Mouse (Mus musculus): ENCODE data around the gene Fras1. TPM values are rescaled to one million over a fixed set of nuclear protein-coding genes. Genes with fewer than 3 reads are reported as not detected.

Fras1 gene
- total and polyA plus RNA-seq, 3 experiments = 2.1 to 5.8 (median 5.4) TPM

GRCm38 (mm10) chr5:96717690-96718089 lies 343.9 kb downstream of the Fras1 start:
- H3K4me1 ChIP-seq (ENCODE audit: control insufficient read depth in 1 of 2, insufficient read depth in 2 of 2) = no peaks in the 10 kb centered on the region; a peak in 1 of 4 replicates
- H3K9ac ChIP-seq (ENCODE audit: insufficient read depth, low read depth) = no peak overlapping the region
- H3K4me2 ChIP-seq (ENCODE audit: insufficient read depth, low read depth, poor library complexity, severe bottlenecking) = no peak overlapping the region

GRCm38 (mm10) chr5:96718601-96719000 lies 344.8 kb downstream of the Fras1 start:
- in situ Hi-C loops (cut with MboI; ENCODE audit: low pct_ligation_motif_present, low pct_unique_long_range_greater_than_20kb, low sequenced_read_pairs) = loop anchor here (5.0 kb wide), 1 partner anchor 39 kb away; no protein-coding TSS in a partner anchor
- no peak overlapping the region for H3K4me2 ChIP-seq (ENCODE audit: insufficient read depth, low read depth, poor library complexity, severe bottlenecking)
- dilution Hi-C loops (cut with MboI; ENCODE audit: extremely low pct_ligation_motif_present, extremely low pct_unique_long_range_greater_than_20kb, low sequenced_read_pairs) = no loop called here
- no peaks in the 10 kb centered on the region for H3K79me2 ChIP-seq (replicated peaks; ENCODE audit: control insufficient read depth, extremely low read depth, insufficient read depth, poor library complexity, severe bottlenecking)
- no peaks in the 10 kb centered on the region for H3K27me3 ChIP-seq (replicated peaks)
- H3K27ac ChIP-seq (ENCODE audit: insufficient read depth, low read depth) = no peak overlapping the region
- no peaks in the 10 kb centered on the region for H3K9me3 ChIP-seq (replicated peaks; ENCODE audit: low read length)
- H3K4me1 ChIP-seq (ENCODE audit: control insufficient read depth in 1 of 2, insufficient read depth in 2 of 2) = no peaks in the 10 kb centered on the region; a peak in 1 of 4 replicates
- peaks cover 3 to 16% of the 10 kb centered on the region in 2 experiments for H3K36me3 ChIP-seq (replicated peaks in 1 of 2; ENCODE audit: control insufficient read depth in 1 of 2, insufficient read depth in 1 of 2, low read length in 1 of 2)
- TF ChIP-seq MAX (IDR thresholded peaks at IDR 0.05; ENCODE audit: low read length) = no peak
- no peak for TF ChIP-seq POLR2AphosphoS2 (IDR thresholded peaks at IDR 0.05; ENCODE audit: low read depth, low read length)
- TF ChIP-seq MYC (IDR thresholded peaks at IDR 0.05; ENCODE audit: low read depth, low read length) = no peak
- TF ChIP-seq ELF1 (IDR thresholded peaks at IDR 0.05; ENCODE audit: low read depth, low read length) = no peak
- TF ChIP-seq UBTF (IDR thresholded peaks at IDR 0.05; ENCODE audit: low read depth, low read length) = no peak
- no peak for TF ChIP-seq E2F4 (IDR thresholded peaks at IDR 0.05; ENCODE audit: insufficient replicate concordance, low read depth, low read length)
- TF ChIP-seq KAT2A (IDR thresholded peaks at IDR 0.05; ENCODE audit: insufficient replicate concordance, low read length) = no peak
- TF ChIP-seq HCFC1 (IDR thresholded peaks at IDR 0.05; ENCODE audit: low read depth, low read length) = no peak
- no peak for TF ChIP-seq RAD21 (IDR thresholded peaks at IDR 0.05; ENCODE audit: low read depth, low read length)
- TF ChIP-seq TBP (conservative IDR thresholded peaks at IDR 0.05; ENCODE audit: low read depth, low read length) = no peak
- H3K4me3 ChIP-seq (replicated peaks in 1 of 3; ENCODE audit: low read depth in 2 of 3, low read length in 2 of 3, poor library complexity in 1 of 3) = no peak overlapping the region
- H3K9ac ChIP-seq (ENCODE audit: insufficient read depth, low read depth) = no peak overlapping the region
- no peak for DNase-seq (ENCODE audit: extremely low read depth)

More at GRCm38 (mm10) chr5:96717690-96718089, 343.9 kb downstream of the Fras1 start:
- Histone ChIP-seq H3K9me3 (replicated peaks; ENCODE audit: low read length) (no peaks in the 10 kb centered on the region), H3K27me3 (replicated peaks) (no peaks in the 10 kb centered on the region), H3K36me3 (replicated peaks in 1 of 2; ENCODE audit: control insufficient read depth in 1 of 2, insufficient read depth in 1 of 2, low read length in 1 of 2) (peaks cover 3 to 21% of the 10 kb centered on the region in 2 experiments), H3K79me2 (replicated peaks; ENCODE audit: control insufficient read depth, extremely low read depth, insufficient read depth, poor library complexity, severe bottlenecking) (no peaks in the 10 kb centered on the region), H3K4me3 (replicated peaks in 1 of 3; ENCODE audit: low read depth in 2 of 3, low read length in 2 of 3, poor library complexity in 1 of 3) (no peak overlapping the region), H3K27ac (ENCODE audit: insufficient read depth, low read depth) (no peak overlapping the region)
- DNase-seq (ENCODE audit: extremely low read depth) = no peak
- in situ Hi-C loops (cut with MboI; ENCODE audit: low pct_ligation_motif_present, low pct_unique_long_range_greater_than_20kb, low sequenced_read_pairs) = loop anchor here (5.0 kb wide), 1 partner anchor 40 kb away; no protein-coding TSS in a partner anchor
- dilution Hi-C loops (cut with MboI; ENCODE audit: extremely low pct_ligation_motif_present, extremely low pct_unique_long_range_greater_than_20kb, low sequenced_read_pairs) = no loop called here
- TF ChIP-seq POLR2AphosphoS2 (IDR thresholded peaks at IDR 0.05; ENCODE audit: low read depth, low read length) = no peak
- no peak for TF ChIP-seq EP300 (IDR thresholded peaks at IDR 0.05; ENCODE audit: low read length)
- no peak for TF ChIP-seq MYC (IDR thresholded peaks at IDR 0.05; ENCODE audit: low read depth, low read length)
- TF ChIP-seq NELFE (IDR thresholded peaks at IDR 0.05; ENCODE audit: low read depth, low read length) = no peak
- no peak for TF ChIP-seq POLR2A (IDR thresholded peaks at IDR 0.05; ENCODE audit: low read depth, low read length)
- TF ChIP-seq IRF4 (IDR thresholded peaks at IDR 0.05; ENCODE audit: low read depth, low read length) = no peak
- TF ChIP-seq RCOR1 (conservative IDR thresholded peaks at IDR 0.05; ENCODE audit: low read depth, low read length) = no peak
- TF ChIP-seq CHD2 (IDR thresholded peaks at IDR 0.05; ENCODE audit: low read length) = no peak
